Mouse (Mus musculus): ENCODE results near the gene Cyp2d11. TPM values are rescaled to one million over a fixed set of nuclear protein-coding genes. Genes with fewer than 3 reads are reported as not detected.

The Cyp2d11 gene
- polyA plus RNA-seq, 1 experiment from 2014 or later = not detected

DNA sequence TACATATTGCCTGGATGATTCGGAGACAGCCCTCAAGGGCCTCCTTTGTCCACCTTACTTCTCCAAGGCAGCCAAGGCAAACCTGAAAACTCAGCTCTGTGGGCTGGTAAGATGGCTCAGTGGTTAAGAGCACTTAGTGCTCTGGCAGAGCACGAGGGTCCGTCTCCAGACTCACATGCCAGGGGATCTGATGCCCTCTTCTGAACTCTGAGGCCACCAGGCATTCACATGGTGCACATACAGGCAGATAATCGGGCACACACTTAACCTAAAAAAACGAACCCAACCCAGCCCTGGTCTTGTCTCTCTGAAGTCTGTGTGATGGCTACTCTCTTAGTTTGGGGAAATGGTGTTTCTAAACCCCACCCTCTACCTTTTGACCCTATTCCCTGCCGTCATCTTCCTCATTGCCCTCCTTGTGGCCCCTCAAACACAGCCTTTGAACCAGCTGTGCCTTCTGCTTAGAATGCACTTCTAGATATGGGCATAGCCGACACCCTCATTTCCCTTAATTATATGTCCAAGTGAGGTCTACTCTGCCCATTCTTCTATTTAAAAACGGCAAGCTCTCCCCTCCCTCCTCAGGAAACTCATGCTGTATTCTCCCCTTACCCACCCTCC lies 54.1 kb downstream of the Cyp2d11 start:
- Histone ChIP-seq H3K27ac (no peak overlapping the region), H3K4me3 (ENCODE audit: inconsistent target) (no peak overlapping the region), H3K36me3 (ENCODE audit: inconsistent target) (peaks cover 23% of the 10 kb centered on the region), H3K79me2 (ENCODE audit: inconsistent target) (peaks cover 24% of the 10 kb centered on the region)
- WGBS (ENCODE audit: missing documents) = 74% methylated on average over 8 of the region's 8 CpGs

Other genes starting within 250 kb of the Cyp2d11 start
- gene Srebf2, start 246.8 kb downstream of the Cyp2d11 start, polyA plus RNA-seq (2018) = 41.2 to 100 TPM (median 69.4 TPM) in 3 replicates
- not detected in 3 replicates for gene Shisa8, start 181.2 kb downstream of the Cyp2d11 start, polyA plus RNA-seq (2018)
- 0.09 TPM in 1 of 3 replicates, not detected in the others for gene Tnfrsf13c, start 169.7 kb downstream of the Cyp2d11 start, polyA plus RNA-seq (2018)
- gene Cenpm, start 149.3 kb downstream of the Cyp2d11 start, polyA plus RNA-seq (2018) = 0.32 to 3.8 TPM (median 0.76 TPM) in 3 replicates
- not detected in 3 replicates for gene 1500009C09Rik, start 141.6 kb downstream of the Cyp2d11 start, polyA plus RNA-seq (2018)
- gene Sept3, start 119.1 kb downstream of the Cyp2d11 start, polyA plus RNA-seq (2018) = 0.17 TPM in 1 of 3 replicates, not detected in the others
- not detected in 3 replicates for gene Wbp2nl, start 95.1 kb downstream of the Cyp2d11 start, polyA plus RNA-seq (2018)
- 77.0 to 153 TPM (median 125 TPM) in 3 replicates for gene Naga, start 55.1 kb downstream of the Cyp2d11 start, polyA plus RNA-seq (2018)
- 0.70 to 1.6 TPM (median 1.00 TPM) in 3 replicates for gene Pheta2, start 55.1 kb downstream of the Cyp2d11 start, polyA plus RNA-seq (2018)
- 151 to 223 TPM (median 166 TPM) in 3 replicates for gene Smdt1, start 55.1 kb downstream of the Cyp2d11 start, polyA plus RNA-seq (2018)
- gene Ndufa6, start 39.7 kb downstream of the Cyp2d11 start, polyA plus RNA-seq (2018) = 111 to 200 TPM (median 159 TPM) in 3 replicates
- not detected in 3 replicates for gene Cyp2d22, start 13.8 kb downstream of the Cyp2d11 start, polyA plus RNA-seq (2018)
- gene Cyp2d10, start 13.2 kb upstream of the Cyp2d11 start, polyA plus RNA-seq (2018) = not detected in 3 replicates
- not detected in 3 replicates for gene Cyp2d9, start 39.4 kb upstream of the Cyp2d11 start, polyA plus RNA-seq (2018)
- not detected in 3 replicates for gene Cyp2d12, start 161.1 kb upstream of the Cyp2d11 start, polyA plus RNA-seq (2018)
- not detected in 3 replicates for gene Cyp2d34, start 226.9 kb upstream of the Cyp2d11 start, polyA plus RNA-seq (2018)

All from macrophage (primary cell).